Mouse (Mus musculus) neutrophil, adult 83 days (primary cell): ENCODE data around the gene Fastkd5. TPM values are rescaled to one million over a fixed set of nuclear protein-coding genes. Genes with fewer than 3 reads are reported as not detected.

Experiments
- total RNA-seq, 2 experiments: library from RNA; stranded (reverse); gene quantifications; one replicate each; pipeline ENCODE4 v1.2.4; 2023

Fastkd5 gene
- 1 to 10 TPM; 4.3 to 5.1 TPM for total RNA-seq

GRCm38 (mm10) chr2:130629839-130630203, at the start of gene Fastkd5, which contains the start of gene Ubox5:
Gene Fastkd5 (minus strand): TSS chr2:130630027.
Gene Ubox5 (minus strand): TSS chr2:130630038.

GRCm38 (mm10) chr2:130667559-130667958, 37.7 kb upstream of the Fastkd5 start, which contains the start of gene Itpa:
Gene Itpa (plus strand): TSS chr2:130667610.

GRCm38 (mm10) chr2:130664102-130664701, 34.4 kb upstream of the Fastkd5 start, which contains the start of gene Ddrgk1:
Gene Ddrgk1 (minus strand): TSS chr2:130664659.

GRCm38 (mm10) chr2:130642684-130643369, 13.0 kb upstream of the Fastkd5 start, which contains the start of gene Lzts3:
Gene Lzts3 (minus strand): TSS chr2:130642803.

GRCm38 (mm10) chr2:130582552-130582951, 47.3 kb downstream of the Fastkd5 start, which contains the start of gene Avp:
Gene Avp (minus strand): TSS chr2:130582554.

GRCm38 (mm10) chr2:130575873-130576272, 54.0 kb downstream of the Fastkd5 start, which contains the start of gene Oxt:
Gene Oxt (plus strand): TSS chr2:130576173.

Other genes with a start within 250 kb of the Fastkd5 start
- gene Cpxm1, start 232.5 kb downstream of the Fastkd5 start, total RNA-seq, result under 1 TPM; 0.40 to 0.96 TPM
- gene Gm28372, start 224.8 kb downstream of the Fastkd5 start, total RNA-seq, result not detected
- not detected for gene 1700020A23Rik, start 224.8 kb downstream of the Fastkd5 start, total RNA-seq
- gene Tmem239, start 223.5 kb downstream of the Fastkd5 start, total RNA-seq, result not detected
- gene Vps16, start 205.7 kb downstream of the Fastkd5 start, total RNA-seq, result 10 to 100 TPM; 59.3 to 68.0 TPM
- 10 to 100 TPM; 11.6 to 13.3 TPM for gene Pced1a, start 205.3 kb downstream of the Fastkd5 start, total RNA-seq
- gene Ptpra, start 179.7 kb downstream of the Fastkd5 start, total RNA-seq, result 10 to 100 TPM; 70.2 to 88.9 TPM
- gene Mrps26, start 66.3 kb downstream of the Fastkd5 start, total RNA-seq, result 10 to 100 TPM; 26.7 to 31.5 TPM
- not detected for gene Oxt, start 53.9 kb downstream of the Fastkd5 start, total RNA-seq
- gene Avp, start 47.5 kb downstream of the Fastkd5 start, total RNA-seq, result not detected
- gene Ubox5, start within 50 bp of the Fastkd5 start, total RNA-seq, result 1 to 10 TPM; 2.6 to 3.6 TPM
- gene Lzts3, start 12.8 kb upstream of the Fastkd5 start, total RNA-seq, result 1 to 10 TPM in 1 of 2 experiments, under 1 TPM in 1; 0.99 to 1.1 TPM
- 10 to 100 TPM; 41.6 to 43.0 TPM for gene Ddrgk1, start 34.6 kb upstream of the Fastkd5 start, total RNA-seq
- gene Itpa, start 37.6 kb upstream of the Fastkd5 start, total RNA-seq, result 10 to 100 TPM; 11.7 to 12.8 TPM
- gene Slc4a11, start 67.5 kb upstream of the Fastkd5 start, total RNA-seq, result under 1 TPM in 1 of 2 experiments, not detected in 1; 0.33 TPM